18 mouse cellular contexts compared by ENCODE assay signal in genomic region chr4:32834541-32834940, GRCm38 (mm10). TPM values are rescaled to one million over a fixed set of nuclear protein-coding genes. Genes with fewer than 3 reads are reported as not detected.
A peak's percentile ranks its signal among the peaks of the same experiment; 100 is the strongest.
DNase-seq lines count a peak whose midpoint lies in the region; ATAC-seq lines count a peak whose summit lies in the region.
"Had no signal": no experiment of that assay in that cellular context is flagged by ENCODE, and none has a peak within 500 bp of the region (broad histone marks: within the 10 kb centered on the region; RNA-seq: fewer than 3 reads in every experiment).

No protein-coding gene starts in this region.

- H3K27ac ChIP-seq in heart, embryonic 13.5 days (replicated peaks): no peak overlapping the region
- no peak overlapping the region for H3K27ac ChIP-seq in heart, embryonic 10.5 days
- H3K27ac ChIP-seq in midbrain, embryonic 11.5 days (ENCODE audit: low read depth, low read length): no peak overlapping the region
- no peak overlapping the region for H3K27ac ChIP-seq in midbrain, embryonic 13.5 days
- H3K27ac ChIP-seq in intestine, embryonic 16.5 days (ENCODE audit: low read length): no peak overlapping the region
- H3K27ac ChIP-seq: heart, embryonic 15.5 days; hindbrain, embryonic 13.5 days; limb, embryonic 15.5 days; neural tube, embryonic 12.5 days had no signal

- WGBS in heart, embryonic 13.5 days: 60% methylated on average over 3 of the region's 3 CpGs
- 78% methylated on average over 3 of the region's 3 CpGs for WGBS in heart, embryonic 10.5 days
- 89% methylated on average over 3 of the region's 3 CpGs for WGBS in midbrain, embryonic 11.5 days
- WGBS in midbrain, embryonic 13.5 days: 79% methylated on average over 3 of the region's 3 CpGs
- 73% methylated on average over 3 of the region's 3 CpGs for WGBS in intestine, embryonic 16.5 days

- H3K9ac ChIP-seq in heart, embryonic 13.5 days: peak overlapping the region; percentile 37; the same call in 1 of the 2 replicates
- H3K9ac ChIP-seq in midbrain, embryonic 11.5 days (ENCODE audit: low read length): no peak overlapping the region
- H3K9ac ChIP-seq in midbrain, embryonic 13.5 days (replicated peaks): no peak overlapping the region
- no peak overlapping the region for H3K9ac ChIP-seq in intestine, embryonic 16.5 days (ENCODE audit: low read depth, low read length)
- H3K9ac ChIP-seq: limb, embryonic 15.5 days; neural tube, embryonic 12.5 days had no signal

- DNase-seq in heart, embryonic 10.5 days (ENCODE audit: low spot score): no peak
- peak; percentile 59 for DNase-seq in midbrain, embryonic 11.5 days (ENCODE audit: low spot score, missing footprints)
- no peak for DNase-seq in layer of hippocampus, postnatal 14 days (ENCODE audit: low spot score in 2 of 2)
- no peak for DNase-seq in cerebellum, adult 11-12 months
- DNase-seq: adrenal gland, postnatal 36 days; gastrocnemius, postnatal 36 days; kidney, adult 11 months; kidney, postnatal 10 days; lung, postnatal 10 days; right cerebral cortex, postnatal 25 days had no signal

- H3K36me3 ChIP-seq in heart, embryonic 13.5 days: no peaks in the 10 kb centered on the region
- 0 out of 2 replicates have a peak, but pooled peaks cover 5% of the 10 kb centered on the region for H3K36me3 ChIP-seq in heart, embryonic 10.5 days
- no peaks in the 10 kb centered on the region; the same call in 1 of the 2 replicates for H3K36me3 ChIP-seq in midbrain, embryonic 11.5 days (ENCODE audit: control insufficient read depth, insufficient read depth, low read length)
- H3K36me3 ChIP-seq in midbrain, embryonic 13.5 days: no peaks in the 10 kb centered on the region
- no peaks in the 10 kb centered on the region for H3K36me3 ChIP-seq in intestine, embryonic 16.5 days (ENCODE audit: control insufficient read depth, insufficient read depth, low read length)
- H3K36me3 ChIP-seq: heart, embryonic 15.5 days; hindbrain, embryonic 13.5 days; limb, embryonic 15.5 days; neural tube, embryonic 12.5 days had no signal

- peaks cover 11% of the 10 kb centered on the region; the same call in 1 of the 2 replicates for H3K4me1 ChIP-seq in heart, embryonic 13.5 days
- H3K4me1 ChIP-seq in heart, embryonic 10.5 days: peaks cover 6% of the 10 kb centered on the region
- H3K4me1 ChIP-seq in midbrain, embryonic 11.5 days (ENCODE audit: control insufficient read depth, insufficient read depth, low read length): peaks cover 15% of the 10 kb centered on the region
- peaks cover 30% of the 10 kb centered on the region for H3K4me1 ChIP-seq in midbrain, embryonic 13.5 days (replicated peaks)
- H3K4me1 ChIP-seq in intestine, embryonic 16.5 days (ENCODE audit: control insufficient read depth, insufficient read depth, low read length): no peaks in the 10 kb centered on the region
- H3K4me1 ChIP-seq: neural tube, embryonic 12.5 days had no signal

- H3K4me3 ChIP-seq in heart, embryonic 13.5 days: no peak overlapping the region
- H3K4me3 ChIP-seq in heart, embryonic 10.5 days: no peak overlapping the region
- no peak overlapping the region for H3K4me3 ChIP-seq in midbrain, embryonic 11.5 days (ENCODE audit: low read depth, low read length)
- no peak overlapping the region for H3K4me3 ChIP-seq in midbrain, embryonic 13.5 days (replicated peaks)
- H3K4me3 ChIP-seq in intestine, embryonic 16.5 days (ENCODE audit: low read length): no peak overlapping the region
- H3K4me3 ChIP-seq: erythroblast, embryonic 14.5 days had no signal

- H3K4me2 ChIP-seq in heart, embryonic 13.5 days: peak overlapping the region; percentile 66
- H3K4me2 ChIP-seq in midbrain, embryonic 11.5 days: no peak overlapping the region; the same call in 1 of the 2 replicates
- no peak overlapping the region for H3K4me2 ChIP-seq in midbrain, embryonic 13.5 days (replicated peaks)
- peak overlapping the region; percentile 30; the same call in 1 of the 2 replicates for H3K4me2 ChIP-seq in intestine, embryonic 16.5 days (ENCODE audit: low read depth, low read length)

- ATAC-seq in heart, embryonic 13.5 days (ENCODE audit: extremely low read depth, insufficient number of reproducible peaks, low FRiP score, low TSS enrichment): no peak
- ATAC-seq in midbrain, embryonic 11.5 days (ENCODE audit: low FRiP score): no peak
- no peak for ATAC-seq in midbrain, embryonic 13.5 days
- ATAC-seq in intestine, embryonic 16.5 days: no peak; the same call in 1 of the 2 replicates

- no peaks in the 10 kb centered on the region for H3K27me3 ChIP-seq in heart, embryonic 13.5 days (replicated peaks)
- no peaks in the 10 kb centered on the region for H3K27me3 ChIP-seq in heart, embryonic 10.5 days (ENCODE audit: insufficient read depth, poor library complexity, severe bottlenecking)
- H3K27me3 ChIP-seq in midbrain, embryonic 11.5 days (ENCODE audit: control insufficient read depth, insufficient read depth, low read length): no peaks in the 10 kb centered on the region
- no peaks in the 10 kb centered on the region for H3K27me3 ChIP-seq in midbrain, embryonic 13.5 days
- H3K27me3 ChIP-seq in intestine, embryonic 16.5 days (replicated peaks; ENCODE audit: control insufficient read depth, insufficient read depth, low read length): no peaks in the 10 kb centered on the region
- H3K27me3 ChIP-seq: heart, embryonic 15.5 days; hindbrain, embryonic 13.5 days; limb, embryonic 15.5 days; neural tube, embryonic 12.5 days had no signal

- no peaks in the 10 kb centered on the region for H3K9me3 ChIP-seq in heart, embryonic 13.5 days
- H3K9me3 ChIP-seq in heart, embryonic 10.5 days: no peaks in the 10 kb centered on the region
- H3K9me3 ChIP-seq in midbrain, embryonic 11.5 days (ENCODE audit: control insufficient read depth, low read length): no peaks in the 10 kb centered on the region
- H3K9me3 ChIP-seq in midbrain, embryonic 13.5 days: no peaks in the 10 kb centered on the region
- no peaks in the 10 kb centered on the region for H3K9me3 ChIP-seq in intestine, embryonic 16.5 days (ENCODE audit: control insufficient read depth, low read length)
- H3K9me3 ChIP-seq: heart, embryonic 15.5 days; hindbrain, embryonic 13.5 days; limb, embryonic 15.5 days had no signal

RNA-seq across cellular contexts. Expression of gene Lyrm2, which starts 34.5 kb away (rescaled TPM):
- polyA plus RNA-seq in heart, embryonic 13.5 days (2015; fragmentation: Nextera tagmentation; extraction: Ambion mirVana): 131 and 136 TPM in 2 replicates
- 109 and 118 TPM in 2 replicates for polyA plus RNA-seq in heart, embryonic 10.5 days (2016; fragmentation: Nextera tagmentation; extraction: Ambion mirVana)
- 169 and 175 TPM in 2 replicates for polyA plus RNA-seq in midbrain, embryonic 11.5 days (2014; fragmentation: Nextera tagmentation; extraction: Ambion mirVana)
- polyA plus RNA-seq in midbrain, embryonic 13.5 days (2015; fragmentation: Nextera tagmentation; extraction: Ambion mirVana): 178 and 192 TPM in 2 replicates
- 80.3 and 89.1 TPM in 2 replicates for polyA plus RNA-seq in intestine, embryonic 16.5 days (2015; fragmentation: Nextera tagmentation; extraction: Ambion mirVana)
- total RNA-seq in layer of hippocampus, postnatal 14 days (2021): 10 to 100 TPM; 38.7 to 41.5 TPM

Comparison
In these comparisons a context has a peak if more than half of its experiments do, and no peak if none do; other contexts are left out.
1. H3K4me2 ChIP-seq: peak in heart, embryonic 13.5 days (single experiment) and intestine, embryonic 16.5 days (single experiment); none in midbrain, embryonic 11.5 days (single experiment) and midbrain, embryonic 13.5 days (single experiment).